Comparison of ENCODE assay signal across 8 mouse cellular contexts in the genomic region with DNA sequence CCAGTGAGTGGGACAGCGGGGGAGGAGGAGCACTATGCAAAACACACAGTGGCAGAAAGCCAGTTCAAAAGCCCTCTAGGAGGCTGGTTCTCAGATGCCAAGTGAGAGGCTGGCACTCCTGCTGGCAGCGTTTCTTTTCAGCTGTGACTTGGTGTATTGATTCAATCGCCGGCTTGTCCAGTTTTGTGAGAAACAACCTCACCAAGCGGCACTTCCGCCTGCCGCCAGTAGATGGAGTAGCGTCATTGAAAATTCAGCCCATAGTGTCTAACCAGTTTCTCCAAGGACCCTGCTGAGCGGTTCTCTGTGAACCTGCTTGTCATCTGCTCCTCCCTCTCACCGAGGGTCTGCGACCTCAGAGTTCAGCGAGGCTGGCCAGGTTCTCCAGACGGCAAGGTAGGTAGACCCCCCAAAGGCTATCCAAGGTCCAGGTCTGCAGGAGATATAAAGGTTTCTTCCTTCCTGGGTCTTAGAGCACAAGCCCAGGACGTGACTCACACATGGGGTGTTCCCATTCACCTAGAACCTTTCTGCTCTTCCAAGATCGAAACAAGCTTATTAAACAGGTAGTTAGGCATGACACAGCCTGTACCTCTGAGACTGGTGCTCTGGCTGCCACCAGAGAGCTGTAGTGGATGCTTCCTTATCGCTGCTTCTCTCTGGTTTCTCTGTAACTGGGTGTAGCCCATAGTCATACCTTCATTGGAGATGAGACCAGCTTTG. TPM values are rescaled to one million over a fixed set of nuclear protein-coding genes. Genes with fewer than 3 reads are reported as not detected.
DNase-seq lines count a peak whose midpoint lies in the region; ATAC-seq and TF ChIP-seq lines count a peak whose summit lies in the region.

No protein-coding gene starts in this region.

- peak; percentile 84 for DNase-seq in MEL (ENCODE audit: low read depth, low spot score)
- peak; percentile 88 to 95 for DNase-seq in cerebellum, adult 2 months
- peak; percentile 86 for DNase-seq in layer of hippocampus, adult 9-11 months
- peak; percentile 92 for DNase-seq in lung, postnatal 0 days (ENCODE audit: low spot score)
- DNase-seq in ovary, postnatal 36 days (ENCODE audit: low spot score), result peak; percentile 86
- peak; percentile 83 for DNase-seq in thymus, postnatal 14 days

- H3K4me3 ChIP-seq in MEL (ENCODE audit: control insufficient read depth in 1 of 2, insufficient read depth in 1 of 2, low read depth in 2 of 2, low read length in 2 of 2), result peak overlapping the region; percentile 46 to 59
- peak overlapping the region; percentile 55 for H3K4me3 ChIP-seq in cerebellum, adult 2 months (replicated peaks; ENCODE audit: insufficient read depth, low read depth, low read length)
- H3K4me3 ChIP-seq in lung, postnatal 0 days (ENCODE audit: low read depth, low read length), result no peak overlapping the region

- no peak overlapping the region for H3K27ac ChIP-seq in MEL (ENCODE audit: control insufficient read depth, low read depth, low read length)
- H3K27ac ChIP-seq in cerebellum, adult 2 months (ENCODE audit: insufficient read depth, low read length), result no peak overlapping the region; the same call in 1 of the 2 replicates
- H3K27ac ChIP-seq in lung, postnatal 0 days (ENCODE audit: low read length), result no peak overlapping the region

- no peaks in the 10 kb centered on the region; a peak in 2 of 4 replicates for H3K4me1 ChIP-seq in MEL (ENCODE audit: control insufficient read depth in 1 of 2, insufficient read depth in 2 of 2, low read length in 2 of 2)
- peaks cover 5% of the 10 kb centered on the region; the same call in 1 of the 2 replicates for H3K4me1 ChIP-seq in cerebellum, adult 2 months (ENCODE audit: control insufficient read depth, insufficient read depth, low read length)
- H3K4me1 ChIP-seq in lung, postnatal 0 days (ENCODE audit: insufficient read depth, low read depth, low read length), result peaks cover 23% of the 10 kb centered on the region; the same call in 1 of the 2 replicates

- H3K79me2 ChIP-seq in MEL (ENCODE audit: control insufficient read depth, insufficient read depth, low read length, poor library complexity), result no peaks in the 10 kb centered on the region; the same call in 1 of the 2 replicates

- peak; percentile 90 to 93 (median 92) for TF ChIP-seq CTCF in MEL (IDR thresholded peaks at IDR 0.05 in 2 of 3, conservative IDR thresholded peaks at IDR 0.05 in 1 of 3; ENCODE audit: control insufficient read depth in 1 of 3, insufficient read depth in 1 of 3, low read depth in 2 of 3, low read length in 3 of 3, poor library complexity in 1 of 3, severe bottlenecking in 1 of 3)
- peak; percentile 91 for TF ChIP-seq CTCF in cerebellum, adult 2 months (IDR thresholded peaks at IDR 0.05; ENCODE audit: borderline replicate concordance, insufficient read depth, low read depth, low read length)
- TF ChIP-seq CTCF in lung, postnatal 0 days (IDR thresholded peaks at IDR 0.05), result peak; percentile 92

- no peak for TF ChIP-seq EP300 in MEL (IDR thresholded peaks at IDR 0.05; ENCODE audit: low read depth in 1 of 2, low read length in 2 of 2)
- TF ChIP-seq EP300 in lung, postnatal 0 days (IDR thresholded peaks at IDR 0.05), result peak; percentile 29; the same call in 1 of the 2 replicates

- H3K4me2 ChIP-seq in lung, postnatal 0 days (replicated peaks; ENCODE audit: low read depth, low read length), result peak overlapping the region; percentile 36

- peak; percentile 41 for ATAC-seq in frontal cortex, adult (ENCODE audit: low TSS enrichment)
- peak; percentile 49 to 54 for ATAC-seq in hematopoietic stem cell, adult 5-6 weeks (replicated peaks in 1 of 2; ENCODE audit: insufficient read depth in 1 of 2, low FRiP score in 2 of 2, low TSS enrichment in 1 of 2, low read depth in 1 of 2, poor library complexity in 2 of 2, severe bottlenecking in 2 of 2)
- peak; percentile 19 for ATAC-seq in lung, postnatal 0 days

- no peaks in the 10 kb centered on the region for H3K9me3 ChIP-seq in MEL (replicated peaks; ENCODE audit: insufficient read depth, low read length)
- H3K9me3 ChIP-seq in lung, postnatal 0 days (ENCODE audit: low read length), result no peaks in the 10 kb centered on the region

- 3% methylated on average over 16 of the region's 16 CpGs for WGBS in cerebellum, adult 2 months
- 9% methylated on average over 16 of the region's 16 CpGs for WGBS in lung, postnatal 0 days

- peaks cover 0 to 3% of the 10 kb centered on the region in 2 experiments; a peak in 2 of 4 replicates for H3K27me3 ChIP-seq in MEL (ENCODE audit: control insufficient read depth in 1 of 2, insufficient read depth in 2 of 2, low read length in 2 of 2)
- no peaks in the 10 kb centered on the region for H3K27me3 ChIP-seq in cerebellum, adult 2 months (ENCODE audit: control insufficient read depth, insufficient read depth, low read length)
- no peaks in the 10 kb centered on the region for H3K27me3 ChIP-seq in lung, postnatal 0 days (replicated peaks; ENCODE audit: insufficient read depth, low read length)

- no peak for TF ChIP-seq POLR2A in MEL (IDR thresholded peaks at IDR 0.05; ENCODE audit: control insufficient read depth in 1 of 2, insufficient read depth in 1 of 2, low read depth in 1 of 2, low read length in 2 of 2, poor library complexity in 1 of 2)
- no peak for TF ChIP-seq POLR2A in cerebellum, adult 2 months (IDR thresholded peaks at IDR 0.05; ENCODE audit: borderline replicate concordance, insufficient read depth, low read length)

- H3K36me3 ChIP-seq in MEL (ENCODE audit: control insufficient read depth in 1 of 2, insufficient read depth in 2 of 2, low read length in 2 of 2), result 0 out of 4 replicates have a peak, but pooled peaks cover 0 to 2% of the 10 kb centered on the region in 2 experiments
- no peaks in the 10 kb centered on the region for H3K36me3 ChIP-seq in lung, postnatal 0 days (ENCODE audit: insufficient read depth, low read length)

- peak overlapping the region; percentile 27; the same call in 1 of the 2 replicates for H3K9ac ChIP-seq in MEL (ENCODE audit: control insufficient read depth, low read depth, low read length, poor library complexity, severe bottlenecking)
- no peak overlapping the region for H3K9ac ChIP-seq in lung, postnatal 0 days (replicated peaks; ENCODE audit: low read depth)

- peak; percentile 97 for TF ChIP-seq RAD21 in MEL (IDR thresholded peaks at IDR 0.05; ENCODE audit: low read depth, low read length)

TF ChIP-seq in MEL, 35 proteins besides CTCF, POLR2A, EP300 and RAD21:
- TF ChIP-seq SIN3A (IDR thresholded peaks at IDR 0.05; ENCODE audit: low read length) (peak; percentile 49; the same call in 1 of the 2 replicates), HCFC1 (IDR thresholded peaks at IDR 0.05; ENCODE audit: low read depth, low read length) (0 out of 2 replicates have a peak, but pooled peaks have one; percentile 34), TBP (IDR thresholded peaks at IDR 0.05; ENCODE audit: low read depth, low read length) (no peak), ZC3H11A (IDR thresholded peaks at IDR 0.05; ENCODE audit: low read depth, low read length) (peak; percentile 95), BHLHE40 (IDR thresholded peaks at IDR 0.05; ENCODE audit: borderline replicate concordance, low read depth, low read length) (no peak), MXI1 (IDR thresholded peaks at IDR 0.05; ENCODE audit: low read depth, low read length) (peak; percentile 9; the same call in 1 of the 2 replicates), SMC3 (IDR thresholded peaks at IDR 0.05; ENCODE audit: low read depth, low read length) (peak; percentile 90), MAZ (IDR thresholded peaks at IDR 0.05; ENCODE audit: low read depth, low read length) (no peak), NRF1 (IDR thresholded peaks at IDR 0.05; ENCODE audit: insufficient read depth, low read depth, low read length, poor library complexity, severe bottlenecking) (no peak)
TF ChIP-seq in MEL: peak in this region for 5.

RNA-seq across cellular contexts. Expression of gene Fam43a, which starts 2.4 kb away (rescaled TPM):
- total RNA-seq in MEL (2012; rRNA removed), result 0.08 and 0.20 TPM in 2 replicates
- under 1 TPM in 1 of 2 experiments, not detected in 1; 0.68 TPM for polyA plus RNA-seq in MEL (2012; ENCODE audit: insufficient read depth in 1 of 2, insufficient read length in 2 of 2, low read depth in 1 of 2, low replicate concordance in 2 of 2, missing spikeins in 1 of 2)
- 15.2 and 16.0 TPM in 2 replicates for polyA plus RNA-seq in cerebellum, adult 2 months (2012; rRNA removed)
- total RNA-seq in hematopoietic stem cell, adult 5-6 weeks (2017), result 12.6 and 15.2 TPM in 2 replicates
- 19.5 and 20.9 TPM in 2 replicates for polyA plus RNA-seq in lung, postnatal 0 days (2015; fragmentation: Nextera tagmentation; extraction: Ambion mirVana)

RNA-seq across cellular contexts. Expression of gene Lsg1, which starts 9.7 kb away (rescaled TPM):
- 55.2 and 58.8 TPM in 2 replicates for total RNA-seq in MEL (2012; rRNA removed)
- polyA plus RNA-seq in MEL (2012; ENCODE audit: insufficient read depth in 1 of 2, insufficient read length in 2 of 2, low read depth in 1 of 2, low replicate concordance in 2 of 2, missing spikeins in 1 of 2), result 10 to 100 TPM in 1 of 2 experiments, not detected in 1; 84.4 TPM
- 20.3 and 21.5 TPM in 2 replicates for polyA plus RNA-seq in cerebellum, adult 2 months (2012; rRNA removed)
- 57.5 TPM in 2 replicates for total RNA-seq in hematopoietic stem cell, adult 5-6 weeks (2017)
- 28.2 and 30.3 TPM in 2 replicates for polyA plus RNA-seq in lung, postnatal 0 days (2015; fragmentation: Nextera tagmentation; extraction: Ambion mirVana)

RNA-seq across cellular contexts. Expression of gene Tmem44, which starts 46.5 kb away (rescaled TPM):
- 0.46 and 0.50 TPM in 2 replicates for total RNA-seq in MEL (2012; rRNA removed)
- polyA plus RNA-seq in MEL (2012; ENCODE audit: insufficient read depth in 1 of 2, insufficient read length in 2 of 2, low read depth in 1 of 2, low replicate concordance in 2 of 2, missing spikeins in 1 of 2), result 1 to 10 TPM in 1 of 2 experiments, not detected in 1; 1.4 TPM
- polyA plus RNA-seq in cerebellum, adult 2 months (2012; rRNA removed), result 17.4 and 20.8 TPM in 2 replicates
- total RNA-seq in hematopoietic stem cell, adult 5-6 weeks (2017), result 3.8 and 6.6 TPM in 2 replicates
- 17.9 and 21.0 TPM in 2 replicates for polyA plus RNA-seq in lung, postnatal 0 days (2015; fragmentation: Nextera tagmentation; extraction: Ambion mirVana)
